Mouse (Mus musculus): ENCODE data around the gene Sept4.

Sept4 gene

DNA sequence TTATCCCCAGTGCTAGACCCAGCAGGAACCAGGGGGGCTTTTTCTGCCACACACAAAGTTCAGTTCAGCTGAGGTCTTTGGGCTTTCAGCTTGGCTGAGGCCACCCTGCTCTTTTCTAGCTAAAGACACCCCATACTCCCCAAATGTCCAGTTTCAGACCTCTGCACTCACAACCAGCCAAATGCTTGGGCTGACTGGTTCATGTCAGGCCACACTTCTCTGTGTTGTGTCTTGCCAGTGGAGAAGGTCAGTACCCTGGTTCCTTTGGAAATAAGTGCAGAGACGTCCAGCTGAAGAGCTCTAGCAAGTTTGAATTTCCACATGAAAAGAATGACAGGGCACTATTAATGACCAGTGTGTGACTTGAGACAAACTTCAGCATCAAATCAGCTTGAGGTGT, 11.0 kb downstream of the Sept4 start:
- no peak for DNase-seq

- DNase-seq: no peak
Measured at GRCm38 (mm10) chr11:87580543-87581085, 11.9 kb downstream of the Sept4 start.

DNA sequence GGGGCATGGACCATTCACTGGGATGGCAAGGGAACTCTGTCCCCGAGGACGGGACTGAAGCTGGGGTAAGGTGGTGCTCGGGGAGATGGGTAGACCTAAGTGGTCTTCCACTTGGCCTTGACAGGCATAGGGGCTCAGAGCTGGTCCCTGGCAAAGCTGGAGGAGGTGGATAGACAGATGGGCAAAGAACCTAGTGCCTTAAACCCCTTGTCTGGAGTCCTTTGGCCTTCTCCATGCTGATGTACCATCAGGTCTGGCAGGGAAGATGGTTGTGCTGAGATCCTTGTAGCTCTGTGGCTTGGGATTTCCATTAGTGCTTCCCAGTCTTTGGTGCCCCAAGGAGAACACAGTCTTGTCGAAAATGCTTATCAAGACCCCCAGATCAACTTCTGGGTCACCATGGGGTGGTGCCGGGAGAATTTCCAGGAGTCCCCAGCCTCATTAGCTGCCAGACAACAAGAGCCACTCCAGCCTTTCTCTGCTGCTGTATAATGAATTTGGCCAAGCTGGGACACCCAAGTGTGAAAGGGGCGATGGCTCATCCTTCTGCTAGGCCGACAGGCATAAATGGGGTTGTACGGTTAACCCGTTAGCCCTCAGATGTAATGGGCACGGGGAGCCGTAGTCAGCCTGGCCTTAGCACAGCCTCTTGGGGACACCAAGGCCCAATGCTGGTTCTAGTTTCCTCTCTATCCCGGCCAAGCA, 12.6 kb downstream of the Sept4 start:
- no peak for DNase-seq

GRCm38 (mm10) chr11:87581933-87582710, 13.4 kb downstream of the Sept4 start:
- DNase-seq: no peak

DNA sequence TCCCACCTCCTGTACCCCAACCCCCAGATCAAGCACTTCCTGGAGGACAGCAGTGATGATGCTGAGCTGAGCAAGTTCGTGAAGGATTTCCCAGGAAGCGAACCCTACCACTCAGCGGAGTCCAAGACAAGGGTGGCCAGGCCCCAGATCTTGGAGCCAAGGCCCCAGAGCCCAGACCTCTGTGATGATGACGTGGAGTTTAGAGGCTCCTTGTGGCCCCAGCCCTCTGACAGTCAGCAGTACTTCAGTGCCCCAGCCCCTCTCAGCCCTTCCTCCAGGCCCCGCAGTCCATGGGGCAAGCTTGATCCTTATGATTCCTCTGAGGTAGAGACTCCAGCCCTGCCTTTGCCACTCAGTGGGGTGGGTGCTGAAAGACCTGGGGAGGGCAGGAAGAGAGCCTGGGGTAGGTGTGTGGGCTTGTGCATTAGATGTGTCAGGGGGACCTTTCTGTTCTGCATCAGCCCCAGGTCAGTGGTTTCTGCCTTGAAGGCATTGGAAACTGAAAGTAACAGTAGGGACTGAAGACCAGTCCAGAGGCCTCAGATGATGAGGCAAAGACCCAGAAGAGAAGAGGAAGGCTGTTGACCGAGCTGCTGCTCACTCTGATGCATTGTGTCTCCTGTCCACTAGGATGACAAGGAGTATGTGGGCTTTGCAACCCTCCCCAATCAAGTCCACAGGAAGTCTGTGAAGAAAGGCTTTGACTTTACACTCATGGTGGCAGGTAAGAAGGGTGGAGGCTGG, 14.8 kb downstream of the Sept4 start:
- no peak for DNase-seq

GRCm38 (mm10) chr11:87584711-87585505, 16.2 kb downstream of the Sept4 start:
- DNase-seq: peak; percentile 78

DNA sequence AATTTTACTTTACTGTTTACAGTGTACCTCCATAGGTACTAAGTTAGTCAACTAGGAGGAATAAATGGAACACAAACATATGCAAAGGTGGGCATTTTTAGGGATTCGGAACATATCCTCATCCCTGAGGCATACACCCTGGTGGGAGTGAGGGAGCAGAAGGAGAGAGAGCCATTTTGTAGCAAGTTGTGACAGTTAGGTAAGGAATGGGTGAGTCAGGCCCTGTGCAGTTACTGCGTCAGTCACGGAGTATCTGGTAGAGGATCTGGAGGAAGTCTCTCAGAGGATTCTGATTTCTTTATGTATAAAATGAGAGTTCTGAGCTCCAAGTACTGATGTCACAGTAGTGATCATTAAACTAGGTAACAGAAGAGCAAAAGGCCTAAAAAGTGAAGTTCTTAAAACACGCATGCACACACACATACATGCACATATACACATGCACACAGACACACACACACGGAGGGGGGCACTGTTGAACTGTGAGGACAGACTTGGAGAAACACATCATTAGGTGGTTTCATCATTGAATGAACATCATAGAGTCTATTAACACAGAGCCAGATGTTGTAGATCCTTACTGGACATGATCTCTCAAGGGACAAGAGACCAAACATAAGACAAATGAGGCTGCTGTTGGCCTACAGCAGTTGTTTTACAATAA, 18.6 kb downstream of the Sept4 start:
- no peak for DNase-seq

DNA sequence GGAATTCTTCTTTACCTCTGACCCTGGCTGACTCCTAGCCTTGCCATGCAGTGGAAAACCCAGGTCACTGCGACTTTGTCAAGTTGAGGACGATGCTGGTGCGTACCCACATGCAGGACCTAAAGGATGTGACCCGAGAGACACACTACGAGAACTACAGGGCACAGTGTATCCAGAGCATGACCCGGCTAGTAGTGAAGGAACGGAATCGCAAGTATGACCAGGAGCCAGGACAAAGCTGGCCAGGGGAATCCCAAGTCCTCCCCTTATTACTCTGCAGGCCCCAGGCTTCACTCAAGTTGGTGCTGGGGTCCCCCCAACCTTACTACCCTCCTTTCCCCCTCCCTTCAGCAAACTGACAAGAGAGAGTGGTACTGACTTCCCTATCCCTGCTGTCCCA, 20.9 kb downstream of the Sept4 start:
- no peak for DNase-seq

GRCm38 (mm10) chr11:87590841-87591525, 22.3 kb downstream of the Sept4 start:
- peak; percentile 45 for DNase-seq

GRCm38 (mm10) chr11:87591526-87592353, 23.0 kb downstream of the Sept4 start, which contains the start of gene Mtmr4:
TSS of gene Mtmr4 (plus strand) at chr11:87592162.
- peak; percentile 100 for DNase-seq

DNA sequence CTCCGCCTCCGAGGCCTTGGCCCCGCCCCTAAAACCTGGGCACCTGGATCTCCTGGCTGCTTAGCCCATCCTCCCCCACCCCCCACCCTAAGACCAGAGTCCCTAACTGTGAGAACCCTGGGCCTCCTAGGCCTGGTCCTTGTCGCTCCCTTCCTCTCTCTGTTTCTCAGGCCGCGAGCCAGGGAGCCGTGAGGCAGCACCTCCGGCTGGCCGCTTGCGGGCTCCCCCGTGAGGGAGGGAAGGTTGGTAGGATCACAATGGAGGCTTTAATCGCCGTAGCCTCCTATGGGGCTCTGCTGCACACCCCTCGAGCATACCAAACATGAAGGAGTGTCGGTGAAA, 23.6 kb downstream of the Sept4 start:
- DNase-seq: no peak

- DNase-seq: peak; percentile 73
Measured at GRCm38 (mm10) chr11:87592713-87593598, 24.3 kb downstream of the Sept4 start.

GRCm38 (mm10) chr11:87595327-87595841, 26.7 kb downstream of the Sept4 start:
- no peak for DNase-seq

DNA sequence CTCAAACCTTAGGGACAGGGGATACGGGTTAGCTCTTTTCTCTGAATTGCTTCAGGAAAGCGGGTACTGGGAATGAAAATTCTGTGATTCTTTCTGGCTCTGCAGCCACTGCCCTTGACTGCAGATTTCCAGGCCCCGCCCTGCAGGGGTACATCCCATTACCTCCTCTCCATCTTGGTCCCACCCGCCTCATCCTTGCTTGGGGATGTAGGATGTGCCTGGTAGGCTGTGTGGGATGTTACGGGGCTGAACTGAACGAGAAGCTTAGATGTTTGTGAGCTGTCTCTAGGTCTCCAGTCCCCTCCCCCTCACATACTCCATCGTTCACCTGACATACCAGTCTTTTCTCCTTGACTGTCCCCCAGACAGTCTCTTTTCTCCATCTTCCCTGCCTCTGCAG, 27.3 kb downstream of the Sept4 start:
- DNase-seq: no peak

DNA sequence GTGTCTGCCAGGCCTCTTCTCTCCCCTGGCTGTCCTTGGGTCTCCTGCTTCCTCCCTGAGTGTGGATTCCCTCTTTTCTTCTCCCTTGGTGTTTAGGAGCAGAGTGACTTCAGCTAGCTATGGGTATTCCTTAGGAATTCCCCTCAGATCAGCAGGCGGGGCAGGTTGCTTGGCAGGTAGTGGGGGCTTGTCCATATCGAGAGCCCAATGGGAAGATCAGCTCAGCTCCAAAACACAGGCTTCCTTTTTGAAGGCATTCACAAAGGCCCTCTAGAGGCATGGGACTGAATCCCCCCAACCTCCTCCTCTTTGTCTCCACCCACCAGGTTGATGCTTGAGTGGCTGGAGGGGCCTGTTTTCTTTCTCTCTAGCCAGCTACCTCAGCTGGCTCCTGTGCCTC, 27.8 kb downstream of the Sept4 start:
- peak; percentile 1 for DNase-seq

GRCm38 (mm10) chr11:87597061-87597460, 28.4 kb downstream of the Sept4 start:
- DNase-seq: peak; percentile 1

DNA sequence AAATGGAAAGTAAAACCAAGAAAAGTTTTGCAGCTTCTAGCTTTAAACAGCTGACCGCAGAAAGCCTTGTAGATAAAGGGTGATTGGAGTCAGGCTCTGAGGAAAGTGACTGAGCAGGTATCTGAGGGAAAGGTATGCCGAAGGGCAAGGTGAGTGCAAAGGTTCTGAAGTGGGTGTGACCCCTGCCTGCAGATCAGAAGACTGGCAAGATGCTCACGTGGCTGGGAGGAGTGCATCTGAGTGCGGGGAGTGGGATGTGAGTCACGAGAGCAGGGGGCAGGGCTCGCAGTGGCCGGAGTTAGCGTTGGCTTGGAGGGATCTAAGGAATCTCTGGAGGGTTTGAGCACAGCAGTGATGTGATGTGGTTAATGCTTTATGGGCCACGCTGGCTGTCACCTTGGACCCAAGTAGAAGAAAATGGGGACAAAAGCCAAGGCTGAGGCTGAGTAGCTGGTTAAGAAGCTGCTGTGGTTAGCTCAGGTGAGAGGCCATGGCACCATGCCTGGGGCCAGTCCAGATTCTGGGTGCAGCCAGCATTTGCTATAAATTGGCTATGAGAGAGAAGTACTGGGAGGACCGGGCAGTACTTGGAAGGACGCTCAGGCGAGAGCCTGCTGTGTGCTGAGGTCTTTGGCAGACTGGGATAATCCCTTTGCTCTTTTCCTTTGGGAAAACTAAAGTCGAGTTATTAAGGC, 30.8 kb downstream of the Sept4 start:
- peak; percentile 9 for DNase-seq

DNA sequence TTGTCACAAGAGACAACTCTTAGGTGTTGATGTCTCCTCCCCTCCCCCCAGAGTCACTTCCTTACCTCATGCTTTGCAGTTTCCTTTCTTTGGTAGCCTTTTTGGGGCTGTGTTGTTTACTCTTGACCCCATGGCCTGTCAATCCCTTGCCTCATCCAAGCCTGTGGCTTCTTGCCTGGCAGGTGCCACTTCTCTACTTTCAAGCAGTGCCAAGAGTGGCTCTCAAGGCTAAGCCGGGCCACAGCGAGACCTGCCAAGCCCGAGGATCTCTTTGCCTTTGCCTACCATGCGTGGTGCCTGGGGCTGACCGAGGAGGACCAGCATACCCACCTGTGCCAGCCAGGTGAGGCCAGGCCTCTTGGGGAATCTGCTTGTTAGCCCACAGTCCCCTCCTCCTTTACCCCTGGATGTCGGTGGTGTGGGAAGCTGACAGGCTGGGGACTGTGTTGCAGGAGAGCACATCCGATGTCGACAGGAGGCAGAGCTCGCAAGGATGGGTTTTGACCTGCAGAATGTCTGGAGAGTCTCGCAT, 31.7 kb downstream of the Sept4 start:
- DNase-seq: peak; percentile 0

All from kidney, postnatal 14 days (tissue).